Mouse (Mus musculus) midbrain, embryonic 11.5 days (tissue): ENCODE measurements at regions not wholly inside any gene's neighbourhood (a gene's known extent, or its start where the extent isn't known, plus 50 kb on each side); places are given as distances from the start of the nearest gene placed in this dataset.
A peak's percentile ranks its signal among the peaks of the same experiment; 100 is the strongest.

Experiments used
- ATAC-seq: fragments of 200-750 bp; cut with Nextera tagmentation; 2 replicates; pipeline ENCODE4 v1.8.0; 2017; ENCODE audit warnings: moderate TSS enrichment, moderate library complexity; ENCODE audit not compliant: low FRiP score
- DNase-seq: peaks from one replicate; pipeline ENCODE4 v3.0.0; 2015; ENCODE audit warnings: low spot score; ENCODE audit errors: missing footprints
- H3K27ac ChIP-seq: fragments of 300-500 bp; sonication (generic); 2 replicates; pipeline ENCODE4 v1.5.1; 2014; ENCODE audit warnings: low read depth, low read length
- H3K27me3 ChIP-seq: fragments of 300-500 bp; sonication (generic); 2 replicates; pipeline ENCODE4 v1.6.1; 2014; ENCODE audit warnings: mild to moderate bottlenecking, low read length, moderate library complexity, mixed read lengths; ENCODE audit not compliant: control insufficient read depth, insufficient read depth
- H3K36me3 ChIP-seq: fragments of 300-500 bp; sonication (generic); 2 replicates; pipeline ENCODE4 v1.6.1; 2014; ENCODE audit warnings: mild to moderate bottlenecking, low read length, moderate library complexity, mixed read lengths; ENCODE audit not compliant: control insufficient read depth, insufficient read depth
- H3K4me1 ChIP-seq: fragments of 300-500 bp; sonication (generic); 2 replicates; pipeline ENCODE4 v1.6.1; 2014; ENCODE audit warnings: low read length; ENCODE audit not compliant: control insufficient read depth, insufficient read depth
- H3K4me2 ChIP-seq: fragments of 300-500 bp; sonication (generic); 2 replicates; pipeline ENCODE4 v1.6.1; 2014; ENCODE audit warnings: mild to moderate bottlenecking, moderate library complexity
- H3K4me3 ChIP-seq: fragments of 300-500 bp; sonication (generic); 2 replicates; pipeline ENCODE4 v1.5.1; 2014; ENCODE audit warnings: low read depth, low read length
- H3K9ac ChIP-seq: fragments of 300-500 bp; sonication (generic); 2 replicates; pipeline ENCODE4 v1.6.1; 2014; ENCODE audit warnings: low read length
- H3K9me3 ChIP-seq: fragments of 300-500 bp; sonication (generic); 2 replicates; pipeline ENCODE4 v1.6.1; 2016; ENCODE audit warnings: low read length; ENCODE audit not compliant: control insufficient read depth
- WGBS: fragments of 180-500 bp; shearing (Covaris S2); extraction: QIAGEN DNeasy Blood & Tissue Kit; methylation state at CpG from one replicate; pipeline ENCODE4 v1.1.7; 2014; 5-methylcytosine and 5-hydroxymethylcytosine counted together

- Histone ChIP-seq H3K27ac (no peak overlapping the region), H3K9ac (no peak overlapping the region), H3K4me2 (no peak overlapping the region), H3K36me3 (no peaks in the 10 kb centered on the region), H3K27me3 (no peaks in the 10 kb centered on the region), H3K4me3 (no peak overlapping the region), H3K9me3 (no peaks in the 10 kb centered on the region), H3K4me1 (no peaks in the 10 kb centered on the region)
- ATAC-seq, result no peak
- 64% methylated on average over 9 of the region's 9 CpGs for WGBS
- no peak for DNase-seq
These were observed 760.6 kb upstream of the Epha5 start for GRCm38 (mm10) chr5:85177787-85178186.

DNA sequence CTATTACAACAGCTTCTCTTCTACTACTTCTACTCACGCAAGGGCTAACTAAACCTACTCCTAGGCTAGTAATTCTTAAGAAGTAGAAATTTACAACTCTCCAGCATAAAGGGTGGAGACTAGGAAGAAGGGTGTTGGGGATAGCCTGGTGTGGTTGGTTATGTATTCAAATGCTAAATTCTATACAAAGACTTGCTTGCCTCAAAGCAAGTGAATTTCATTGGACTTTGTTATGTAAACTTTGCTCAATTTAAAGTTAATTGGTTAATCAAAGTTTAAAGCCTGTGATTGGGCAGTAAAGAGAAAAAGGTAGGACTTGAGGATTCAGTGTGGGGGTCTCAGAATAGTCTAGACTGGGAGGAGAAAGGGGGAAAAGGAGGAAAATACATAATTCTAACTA is 756.7 kb upstream of the Epha5 start:
- H3K27me3 ChIP-seq, result no peaks in the 10 kb centered on the region
- peak; percentile 8 for DNase-seq
- no peak overlapping the region for H3K27ac ChIP-seq
- ATAC-seq, result no peak
- H3K36me3 ChIP-seq, result no peaks in the 10 kb centered on the region
- H3K4me3 ChIP-seq, result no peak overlapping the region
- H3K4me2 ChIP-seq, result no peak overlapping the region
- whole genome bisulfite sequencing, result 89% methylated on average over 1 of the region's 1 CpGs
- no peak overlapping the region for H3K9ac ChIP-seq
- no peaks in the 10 kb centered on the region for H3K9me3 ChIP-seq
- no peaks in the 10 kb centered on the region for H3K4me1 ChIP-seq

- Histone ChIP-seq H3K9ac (no peak overlapping the region), H3K4me2 (no peak overlapping the region), H3K27me3 (no peaks in the 10 kb centered on the region), H3K9me3 (no peaks in the 10 kb centered on the region), H3K4me3 (no peak overlapping the region), H3K27ac (no peak overlapping the region), H3K4me1 (no peaks in the 10 kb centered on the region), H3K36me3 (no peaks in the 10 kb centered on the region)
- WGBS, result 79% methylated on average over 1 of the region's 1 CpGs
- ATAC-seq (no peak), DNase-seq (no peak)
These were observed 738.7 kb upstream of the Epha5 start for GRCm38 (mm10) chr5:85155858-85156257.

- 73% methylated on average over 1 of the region's 1 CpGs for WGBS
- no peaks in the 10 kb centered on the region for H3K27me3 ChIP-seq
- H3K9me3 ChIP-seq, result no peaks in the 10 kb centered on the region
- ATAC-seq, result no peak
- H3K4me3 ChIP-seq, result no peak overlapping the region
- H3K4me1 ChIP-seq, result no peaks in the 10 kb centered on the region
- no peak overlapping the region for H3K27ac ChIP-seq
- H3K9ac ChIP-seq, result no peak overlapping the region
- no peak overlapping the region for H3K4me2 ChIP-seq
- no peak for DNase-seq
- no peaks in the 10 kb centered on the region for H3K36me3 ChIP-seq
These were observed 738.0 kb upstream of the Epha5 start for GRCm38 (mm10) chr5:85155213-85155612.
